Mouse (Mus musculus): ENCODE measurements around the gene Ppp1r21.

- TF ChIP-seq CTCF (IDR thresholded peaks at IDR 0.05; ENCODE audit: low read depth) = no peak
- no peak for TF ChIP-seq EP300 (optimal IDR thresholded peaks at IDR 0.05)
Observed at GRCm38 (mm10) chr17:88588228-88588627, 58.3 kb downstream of the Ppp1r21 start.
